Mouse (Mus musculus) embryonic facial prominence, embryonic 12.5 days (tissue): ENCODE results near the gene Cxcr5. TPM values are rescaled to one million over a fixed set of nuclear protein-coding genes. Genes with fewer than 3 reads are reported as not detected.

Source experiments
- polyA plus RNA-seq: library from polyadenylated mRNA; unstranded; fragments of >200 nt; fragmentation: Nextera tagmentation; extraction: Ambion mirVana; gene quantifications from 2 replicates; pipeline ENCODE4 v1.2.1, GENCODE M21; 2016

Cxcr5 gene
- polyA plus RNA-seq, 1 experiment from 2014 or later: 0.08 TPM

Other genes with a start within 250 kb of the Cxcr5 start
- gene C2cd2l, start 241.6 kb downstream of the Cxcr5 start, polyA plus RNA-seq: 8.5 and 9.4 TPM in 2 replicates
- gene Dpagt1, start 235.9 kb downstream of the Cxcr5 start, polyA plus RNA-seq: 37.2 and 39.1 TPM in 2 replicates
- gene H2afx, start 227.2 kb downstream of the Cxcr5 start, polyA plus RNA-seq: 399 and 416 TPM in 2 replicates
- gene Hmbs, start 217.6 kb downstream of the Cxcr5 start, polyA plus RNA-seq: 126 TPM in 2 replicates
- 28.3 and 32.4 TPM in 2 replicates for gene Vps11, start 200.2 kb downstream of the Cxcr5 start, polyA plus RNA-seq
- 34.6 and 35.6 TPM in 2 replicates for gene Hyou1, start 182.4 kb downstream of the Cxcr5 start, polyA plus RNA-seq
- gene Slc37a4, start 165.0 kb downstream of the Cxcr5 start, polyA plus RNA-seq: 11.2 and 11.8 TPM in 2 replicates
- 1,820 and 1,932 TPM in 2 replicates for gene Rps25, start 154.7 kb downstream of the Cxcr5 start, polyA plus RNA-seq
- 173 and 176 TPM in 2 replicates for gene Trappc4, start 154.3 kb downstream of the Cxcr5 start, polyA plus RNA-seq
- 30.9 and 33.6 TPM in 2 replicates for gene Ccdc84, start 143.3 kb downstream of the Cxcr5 start, polyA plus RNA-seq
- gene Foxr1, start 120.7 kb downstream of the Cxcr5 start, polyA plus RNA-seq: not detected in 2 replicates
- 1.7 and 2.2 TPM in 2 replicates for gene Upk2, start 106.9 kb downstream of the Cxcr5 start, polyA plus RNA-seq
- 17.7 and 18.5 TPM in 2 replicates for gene Bcl9l, start 79.1 kb downstream of the Cxcr5 start, polyA plus RNA-seq
- gene Ddx6, start 43.0 kb upstream of the Cxcr5 start, polyA plus RNA-seq: 28.3 and 28.8 TPM in 2 replicates
- gene Treh, start 111.4 kb upstream of the Cxcr5 start, polyA plus RNA-seq: not detected in 2 replicates
- 57.1 and 60.7 TPM in 2 replicates for gene Phldb1, start 173.3 kb upstream of the Cxcr5 start, polyA plus RNA-seq
- gene Arcn1, start 206.0 kb upstream of the Cxcr5 start, polyA plus RNA-seq: 193 and 197 TPM in 2 replicates
- gene Ift46, start 206.0 kb upstream of the Cxcr5 start, polyA plus RNA-seq: 151 and 153 TPM in 2 replicates
- 3.8 and 4.1 TPM in 2 replicates for gene Tmem25, start 237.4 kb upstream of the Cxcr5 start, polyA plus RNA-seq
- 0.40 TPM in 1 of 2 replicates, not detected in the other for gene Ttc36, start 241.2 kb upstream of the Cxcr5 start, polyA plus RNA-seq